Mouse (Mus musculus) thymus, adult 2 months (tissue): Measurements from ENCODE around the gene Hand2. TPM values are rescaled to one million over a fixed set of nuclear protein-coding genes. Genes with fewer than 3 reads are reported as not detected.

Experiments
- DNase-seq: peaks from one replicate; pipeline ENCODE4 v3.0.0; 2021
- H3K27ac ChIP-seq: fragments of 200-500 bp; 2 replicates; pipeline ENCODE4 v1.5.1; 2012; ENCODE audit warnings: low read length, control low read depth; ENCODE audit not compliant: control insufficient read depth, insufficient read depth
- H3K27me3 ChIP-seq: fragments of 200-500 bp; 2 replicates; pipeline ENCODE4 v1.6.1; 2012; ENCODE audit warnings: mild to moderate bottlenecking, low read length, moderate library complexity, mixed read lengths; ENCODE audit not compliant: control insufficient read depth, insufficient read depth
- H3K36me3 ChIP-seq: fragments of 200-500 bp; 2 replicates; pipeline ENCODE4 v1.6.1; 2012; ENCODE audit warnings: mild to moderate bottlenecking, low read length, moderate library complexity; ENCODE audit not compliant: control insufficient read depth, insufficient read depth
- H3K4me1 ChIP-seq: fragments of 200-500 bp; replicated peaks from 2 replicates; pipeline ENCODE4 v1.6.1; 2012; ENCODE audit warnings: low read length; ENCODE audit not compliant: control insufficient read depth, insufficient read depth
- H3K4me3 ChIP-seq: fragments of 200-500 bp; 2 replicates; pipeline ENCODE4 v1.5.1; 2012; ENCODE audit warnings: mild to moderate bottlenecking, low read length, control low read depth, moderate library complexity; ENCODE audit not compliant: control insufficient read depth, insufficient read depth
- CTCF ChIP-seq: fragments of 200-500 bp; IDR thresholded peaks from 2 replicates; pipeline ENCODE4 v1.5.1; 2012; ENCODE audit warnings: mild to moderate bottlenecking, control low read depth, low read length, moderate library complexity, borderline replicate concordance; ENCODE audit not compliant: control insufficient read depth, poor library complexity, insufficient read depth; ENCODE audit errors: extremely low read depth
- POLR2A ChIP-seq: fragments of 200-500 bp; IDR thresholded peaks from 2 replicates; pipeline ENCODE4 v1.6.1; 2012; ENCODE audit warnings: mild to moderate bottlenecking, low read length, control low read depth, moderate library complexity; ENCODE audit not compliant: control insufficient read depth, poor library complexity, insufficient read depth; ENCODE audit errors: extremely low read depth
- WGBS: fragments of 180-500 bp; shearing (Covaris S2); methylation state at CpG from one replicate; pipeline ENCODE4 v1.1.7; 2018; 5-methylcytosine and 5-hydroxymethylcytosine counted together
- polyA plus RNA-seq: library from polyadenylated mRNA; depleted of rRNA; stranded (reverse); fragments of >200 nt; gene quantifications from 2 replicates; pipeline ENCODE4 v1.2.3, GENCODE M21; 2012; rRNA removed

Hand2 gene
- 0.26 and 1.2 TPM in 2 replicates for polyA plus RNA-seq

DNA sequence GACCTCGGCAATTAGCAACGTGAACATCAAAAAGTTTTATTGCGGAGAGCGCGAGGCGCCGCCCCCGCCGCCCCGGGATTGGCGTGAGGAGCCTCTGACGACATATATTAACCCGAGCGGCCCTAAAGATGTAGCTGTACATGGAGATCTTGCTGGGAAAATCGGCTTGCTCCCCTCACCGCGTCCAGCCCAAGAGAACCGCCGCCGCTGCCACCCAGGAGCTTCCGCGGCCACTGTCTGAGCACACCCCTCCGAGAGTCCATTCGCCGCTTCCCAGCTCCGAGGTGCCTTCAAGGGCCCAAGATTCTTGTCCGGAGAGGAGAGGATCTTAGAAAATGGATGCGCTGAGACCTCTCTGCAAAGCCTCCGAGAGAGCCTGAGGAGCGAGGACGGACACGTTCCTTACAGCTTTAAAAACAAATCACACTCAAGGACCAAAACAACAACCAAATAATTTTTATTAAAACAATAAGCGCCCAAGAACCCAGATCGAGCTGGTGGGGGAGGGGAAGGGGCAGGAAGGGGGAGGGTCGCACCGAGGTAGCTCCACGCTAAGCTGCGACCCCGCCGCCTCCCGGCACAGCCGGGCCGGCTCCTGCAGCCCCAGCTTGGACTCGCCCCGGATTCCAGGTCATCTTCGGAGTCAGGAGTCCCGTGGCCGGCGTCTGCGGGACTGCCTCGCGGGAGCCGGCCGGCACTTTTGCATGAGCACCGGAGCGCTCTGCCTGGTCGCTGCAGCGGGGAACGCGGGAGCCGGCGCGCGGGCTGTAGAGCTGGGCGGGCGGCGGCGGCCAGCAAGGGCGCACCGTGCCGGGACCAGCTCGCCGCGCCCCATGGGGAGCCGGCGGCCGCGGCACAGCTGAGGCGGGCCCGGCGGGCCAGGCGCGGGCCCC is at the start of gene Hand2:
Hand2 (plus strand) TSS at position 133 of the 893 bp plus-strand sequence.
- WGBS: 6% methylated on average over 83 of the region's 83 CpGs
- no peak for DNase-seq
- Histone ChIP-seq H3K36me3 (no peaks in the 10 kb centered on the region), H3K4me1 (no peaks in the 10 kb centered on the region), H3K27me3 (peaks cover 17% of the 10 kb centered on the region), H3K27ac (no peak within 1 kb of the TSS), H3K4me3 (no peak within 1 kb of the TSS)
- TF ChIP-seq CTCF: no peak
- TF ChIP-seq POLR2A: no peak

DNA sequence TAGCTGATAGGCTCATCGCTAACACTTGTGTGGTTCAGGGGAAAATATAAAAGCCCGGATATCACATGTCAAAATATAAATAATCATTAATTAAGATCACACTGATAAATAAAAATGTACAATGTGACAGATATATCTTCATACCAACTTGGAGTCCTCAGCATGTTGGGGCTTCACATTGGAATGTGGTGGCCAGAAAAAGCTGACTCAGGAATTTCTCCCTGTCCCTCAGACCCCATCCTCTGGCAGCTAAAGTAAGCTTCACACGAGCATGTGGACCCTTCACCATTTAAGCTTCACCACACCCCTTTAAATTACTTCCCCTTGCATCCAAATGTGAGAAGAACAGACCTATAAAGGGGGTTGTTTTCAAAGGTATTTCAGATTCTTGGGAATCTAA is 47.7 kb upstream of the Hand2 start:
- DNase-seq: no peak
- Histone ChIP-seq H3K36me3 (no peaks in the 10 kb centered on the region), H3K4me1 (no peaks in the 10 kb centered on the region), H3K4me3 (no peak overlapping the region), H3K27me3 (no peaks in the 10 kb centered on the region), H3K27ac (no peak overlapping the region)
- TF ChIP-seq CTCF (no peak), POLR2A (no peak)
- 72% methylated on average over 3 of the region's 3 CpGs for WGBS

DNA sequence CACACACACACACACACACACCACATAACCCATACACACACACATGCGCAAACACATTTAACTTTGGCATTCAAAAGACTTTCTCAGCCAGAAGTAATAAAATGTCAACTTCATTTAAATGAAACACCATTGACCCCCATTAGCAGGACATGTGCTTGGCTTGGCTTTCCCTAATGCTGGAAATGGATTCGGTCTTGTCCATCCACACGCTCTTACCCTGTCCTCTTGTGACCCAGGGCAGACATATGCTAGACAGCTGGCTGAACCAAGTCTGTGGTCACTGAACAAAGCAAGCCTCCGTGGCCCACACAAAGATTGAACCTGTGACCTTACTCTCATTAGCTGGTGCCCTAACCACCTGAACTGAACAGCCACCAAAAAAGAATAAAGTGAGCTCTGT is 27.3 kb upstream of the Hand2 start:
- DNase-seq: no peak
- TF ChIP-seq POLR2A: no peak
- no peak for TF ChIP-seq CTCF
- Histone ChIP-seq H3K4me3 (no peak overlapping the region), H3K27me3 (no peaks in the 10 kb centered on the region), H3K36me3 (no peaks in the 10 kb centered on the region), H3K4me1 (no peaks in the 10 kb centered on the region), H3K27ac (no peak overlapping the region)
- 89% methylated on average over 4 of the region's 4 CpGs for WGBS

DNA sequence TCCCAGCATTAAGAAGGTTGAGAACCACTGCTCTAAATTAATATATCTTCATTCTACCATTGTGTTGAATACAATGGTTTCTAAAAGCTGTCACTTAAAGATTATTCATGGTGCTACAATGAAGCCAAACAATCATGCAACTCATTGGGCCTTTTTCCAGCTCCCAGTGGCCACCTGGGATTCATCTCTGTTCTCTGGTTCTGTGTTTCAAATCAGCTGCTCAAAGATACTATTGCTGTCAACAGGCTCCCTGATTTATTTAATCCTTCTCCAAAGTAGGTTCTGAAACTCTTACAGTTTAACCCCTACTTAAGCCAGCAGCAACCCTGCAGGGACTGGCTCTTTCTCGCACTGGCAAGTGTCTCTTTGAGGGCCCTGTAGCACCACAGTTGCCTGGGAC is 17.3 kb upstream of the Hand2 start:
- Histone ChIP-seq H3K27me3 (no peaks in the 10 kb centered on the region), H3K36me3 (no peaks in the 10 kb centered on the region), H3K4me3 (no peak overlapping the region), H3K27ac (no peak overlapping the region), H3K4me1 (no peaks in the 10 kb centered on the region)
- DNase-seq: no peak
- 92% methylated on average over 1 of the region's 1 CpGs for WGBS
- TF ChIP-seq CTCF: no peak
- TF ChIP-seq POLR2A: no peak

DNA sequence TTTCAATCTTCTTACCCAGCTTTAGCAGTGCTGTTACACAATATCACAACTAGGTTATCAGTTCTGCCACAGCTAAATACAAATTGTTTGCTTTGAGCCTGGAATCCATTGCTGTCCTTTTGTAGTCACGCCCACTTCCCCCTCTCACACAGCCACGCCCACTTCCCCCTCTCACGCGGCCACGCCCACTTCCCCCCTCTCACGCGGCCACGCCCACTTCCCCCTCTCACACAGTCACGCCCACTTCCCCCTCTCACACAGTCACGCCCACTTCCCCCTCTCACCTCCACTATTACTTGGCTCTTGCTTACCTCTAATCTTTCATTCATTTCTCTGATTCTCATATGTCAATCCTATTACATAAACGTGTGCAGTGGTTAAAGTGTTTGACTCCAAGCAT is 15.8 kb upstream of the Hand2 start:
- no peak for TF ChIP-seq CTCF
- no peak for TF ChIP-seq POLR2A
- no peaks in the 10 kb centered on the region for H3K36me3 ChIP-seq
- H3K27ac ChIP-seq: no peak overlapping the region
- no peak for DNase-seq
- H3K4me1 ChIP-seq: no peaks in the 10 kb centered on the region
- no peaks in the 10 kb centered on the region for H3K27me3 ChIP-seq
- no peak overlapping the region for H3K4me3 ChIP-seq
- 29% methylated on average over 11 of the region's 11 CpGs for WGBS

DNA sequence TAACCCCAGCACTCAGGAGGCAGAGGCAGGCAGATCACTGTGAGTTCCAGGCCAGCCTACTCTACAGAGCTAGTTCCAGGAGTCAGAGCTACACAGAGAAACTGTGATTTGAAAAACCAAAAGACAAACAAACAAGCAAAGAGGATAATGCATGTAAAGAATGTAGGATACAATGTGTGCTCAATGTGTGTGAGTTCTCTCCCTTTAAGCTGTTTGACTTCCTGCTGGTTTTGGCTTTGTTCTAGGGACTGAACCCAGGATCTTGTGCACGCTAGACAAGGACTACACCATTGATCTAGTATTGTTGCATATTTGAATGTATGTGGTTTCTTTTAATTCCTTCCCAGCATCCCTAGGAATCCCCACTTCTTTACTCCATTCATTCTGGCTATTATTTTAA is 14.3 kb upstream of the Hand2 start:
- H3K4me3 ChIP-seq: no peak overlapping the region
- no peak overlapping the region for H3K27ac ChIP-seq
- no peaks in the 10 kb centered on the region for H3K36me3 ChIP-seq
- no peak for DNase-seq
- no peaks in the 10 kb centered on the region for H3K4me1 ChIP-seq
- TF ChIP-seq CTCF (no peak), POLR2A (no peak)
- H3K27me3 ChIP-seq: no peaks in the 10 kb centered on the region
- 81% methylated on average over 1 of the region's 1 CpGs for WGBS
